Mouse (Mus musculus) erythroblast, embryonic 14.5 days (primary cell): ENCODE results near the gene Ifi203.
"Not testable (repeated sequence)": the region's sequence is repeated elsewhere in the genome, so short reads cannot be mapped to it uniquely, and the experiment has no call there.

Source experiments
- GATA1 ChIP-seq: IDR thresholded peaks from 2 replicates; pipeline ENCODE4 v1.6.1; 2012; ENCODE audit warnings: low read length, inconsistent platforms, mixed read lengths
- TAL1 ChIP-seq: IDR thresholded peaks from 3 replicates; pipeline ENCODE4 v1.6.1; 2012; ENCODE audit warnings: low read length, inconsistent platforms, mixed read lengths

GRCm38 (mm10) chr1:173949044-173949443 lies 6.6 kb upstream of the Ifi203 start:
- not testable (repeated sequence) for TF ChIP-seq TAL1, GATA1
